Mouse (Mus musculus): ENCODE data around the gene Rwdd1.
A peak's percentile ranks its signal among the peaks of the same experiment; 100 is the strongest.
"Not testable (repeated sequence)": the region's sequence is repeated elsewhere in the genome, so short reads cannot be mapped to it uniquely, and the experiment has no call there.

Gene Rwdd1

GRCm38 (mm10) chr10:34019302-34020075 lies at the start of gene Rwdd1:
Gene Rwdd1 (minus strand): TSS chr10:34019624.
- peak; percentile 97 for DNase-seq (ENCODE audit: low read depth, low spot score)

- DNase-seq (ENCODE audit: low read depth, low spot score) = no peak
Observed at GRCm38 (mm10) chr10:34066591-34066990, 47.2 kb upstream of the Rwdd1 start.

GRCm38 (mm10) chr10:34053987-34054386 lies 34.6 kb upstream of the Rwdd1 start:
- DNase-seq (ENCODE audit: low read depth, low spot score) = no peak

GRCm38 (mm10) chr10:34044210-34044609 lies 24.8 kb upstream of the Rwdd1 start, which contains the start of gene Calhm4:
Gene Calhm4 (minus strand): TSS chr10:34044310.
- DNase-seq (ENCODE audit: low read depth, low spot score) = no peak

- no peak for DNase-seq (ENCODE audit: low read depth, low spot score)
Observed at GRCm38 (mm10) chr10:34037401-34037800, 18.0 kb upstream of the Rwdd1 start, which contains the start of gene Trappc3l. Gene Trappc3l (plus strand): TSS chr10:34037597.

DNA sequence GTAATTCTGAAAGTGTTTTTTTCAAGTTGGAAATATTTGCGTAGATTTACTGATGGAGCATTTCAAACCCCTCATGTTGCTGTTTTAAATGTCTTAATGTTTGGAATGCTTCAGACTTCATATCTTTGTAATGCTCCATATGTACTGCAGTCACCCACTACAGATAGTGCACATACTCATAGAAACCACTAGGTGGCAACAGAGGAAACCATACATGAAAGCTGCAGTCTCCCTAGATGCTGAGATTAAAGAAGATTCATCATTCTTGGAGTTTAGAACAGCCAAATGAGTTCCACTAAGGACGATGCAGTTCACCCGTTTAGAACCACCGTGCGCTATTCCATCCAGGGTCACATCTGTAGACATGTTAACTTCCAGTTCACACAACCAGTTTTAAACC lies 17.2 kb upstream of the Rwdd1 start:
- DNase-seq (ENCODE audit: low read depth, low spot score) = peak; percentile 60

- DNase-seq (ENCODE audit: low read depth, low spot score) = peak; percentile 81
Observed at GRCm38 (mm10) chr10:34033630-34034305, 14.3 kb upstream of the Rwdd1 start.

GRCm38 (mm10) chr10:34030322-34030721 lies 10.9 kb upstream of the Rwdd1 start:
- DNase-seq (ENCODE audit: low read depth, low spot score) = no peak

DNA sequence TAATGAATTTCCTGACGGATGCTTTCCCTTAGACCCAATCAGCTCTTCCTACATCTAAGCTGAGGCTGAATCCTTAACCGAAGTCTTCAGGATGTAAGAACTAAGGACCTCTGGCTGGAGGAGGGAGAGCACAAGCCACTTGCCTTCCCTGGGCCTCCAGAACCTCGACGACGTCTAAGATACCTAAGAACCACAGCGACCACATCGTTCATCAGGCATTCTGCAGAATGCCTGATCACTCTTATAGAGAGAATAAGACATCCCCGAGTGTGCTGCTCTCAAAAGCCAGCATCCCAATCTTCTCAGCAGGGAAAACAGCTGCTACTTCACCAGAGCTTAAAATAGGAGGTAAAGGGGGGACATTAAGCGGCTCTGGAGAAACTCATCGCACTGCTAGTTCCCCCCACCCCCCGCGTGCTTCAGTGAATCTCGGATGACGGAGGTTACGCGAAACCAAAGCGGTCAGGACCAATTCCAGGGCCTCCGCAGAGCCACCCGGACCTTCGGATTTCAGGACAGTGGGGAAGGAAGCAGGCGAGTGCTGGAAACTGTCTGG lies 600 bp downstream of the Rwdd1 start:
- peak; percentile 29 for DNase-seq (ENCODE audit: low read depth, low spot score)

DNA sequence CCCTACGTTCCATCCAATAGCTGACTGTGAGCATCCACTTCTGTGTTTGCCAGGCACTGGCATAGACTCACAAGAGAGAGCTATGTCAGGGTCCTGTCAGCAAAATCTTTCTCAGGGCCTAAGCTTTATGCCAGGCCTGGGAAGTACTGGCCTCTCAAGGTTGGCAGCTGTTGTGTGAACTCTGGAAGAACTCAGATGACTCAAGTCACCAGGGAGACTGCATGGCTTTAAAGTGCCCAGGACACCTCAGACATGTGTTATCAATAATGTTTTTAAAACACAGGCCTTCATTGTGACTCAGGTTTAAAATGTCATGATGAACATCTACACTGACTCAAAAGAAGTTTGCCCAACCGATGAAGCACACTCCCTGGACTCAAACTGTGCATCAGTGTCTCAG lies 6.2 kb downstream of the Rwdd1 start:
- DNase-seq (ENCODE audit: low read depth, low spot score) = no peak

GRCm38 (mm10) chr10:34012581-34012980 lies 6.8 kb downstream of the Rwdd1 start:
- DNase-seq (ENCODE audit: low read depth, low spot score) = no peak

DNA sequence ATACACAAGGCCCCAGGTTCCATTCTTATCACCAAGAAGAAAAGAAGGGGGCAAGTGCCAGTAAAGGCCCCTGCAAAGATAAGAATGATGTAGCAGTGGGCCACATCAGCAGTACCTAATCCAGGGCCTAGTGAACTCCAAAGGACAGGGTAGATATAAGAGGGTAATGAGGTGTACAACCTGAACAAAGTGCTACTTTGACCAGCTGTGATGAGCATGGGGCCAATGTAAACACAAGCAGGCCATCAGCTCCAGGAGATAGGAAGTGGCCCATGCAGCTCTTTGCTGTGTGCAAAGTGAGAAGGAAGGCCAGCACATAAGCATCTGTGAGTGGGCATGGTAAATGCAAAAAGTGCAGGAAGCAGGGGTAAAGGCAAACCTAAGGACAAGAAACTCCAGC lies 21.0 kb downstream of the Rwdd1 start:
- no peak for DNase-seq (ENCODE audit: low read depth, low spot score)

DNA sequence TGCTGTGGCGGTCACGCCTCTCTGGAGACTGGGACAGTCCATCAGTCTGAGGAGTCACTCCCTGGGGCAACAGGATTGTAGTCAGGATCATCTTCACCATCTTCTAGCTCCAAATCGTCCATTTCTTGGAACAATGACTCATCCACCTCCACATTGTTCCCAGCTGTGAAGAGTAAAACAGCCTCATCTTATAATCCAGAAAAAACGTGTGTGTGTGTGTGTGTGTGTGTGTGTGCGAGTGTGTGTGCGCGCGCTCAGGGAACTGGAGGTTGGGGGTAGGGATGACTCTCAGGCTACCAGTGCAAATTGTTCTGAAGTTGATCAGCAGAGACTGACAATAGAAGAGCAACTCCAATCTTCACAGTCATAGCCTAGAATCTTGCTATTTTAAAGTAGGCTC lies 22.7 kb downstream of the Rwdd1 start:
- DNase-seq (ENCODE audit: low read depth, low spot score) = not testable (repeated sequence)

GRCm38 (mm10) chr10:33986771-33987170 lies 32.7 kb downstream of the Rwdd1 start:
- DNase-seq (ENCODE audit: low read depth, low spot score) = peak; percentile 90

DNA sequence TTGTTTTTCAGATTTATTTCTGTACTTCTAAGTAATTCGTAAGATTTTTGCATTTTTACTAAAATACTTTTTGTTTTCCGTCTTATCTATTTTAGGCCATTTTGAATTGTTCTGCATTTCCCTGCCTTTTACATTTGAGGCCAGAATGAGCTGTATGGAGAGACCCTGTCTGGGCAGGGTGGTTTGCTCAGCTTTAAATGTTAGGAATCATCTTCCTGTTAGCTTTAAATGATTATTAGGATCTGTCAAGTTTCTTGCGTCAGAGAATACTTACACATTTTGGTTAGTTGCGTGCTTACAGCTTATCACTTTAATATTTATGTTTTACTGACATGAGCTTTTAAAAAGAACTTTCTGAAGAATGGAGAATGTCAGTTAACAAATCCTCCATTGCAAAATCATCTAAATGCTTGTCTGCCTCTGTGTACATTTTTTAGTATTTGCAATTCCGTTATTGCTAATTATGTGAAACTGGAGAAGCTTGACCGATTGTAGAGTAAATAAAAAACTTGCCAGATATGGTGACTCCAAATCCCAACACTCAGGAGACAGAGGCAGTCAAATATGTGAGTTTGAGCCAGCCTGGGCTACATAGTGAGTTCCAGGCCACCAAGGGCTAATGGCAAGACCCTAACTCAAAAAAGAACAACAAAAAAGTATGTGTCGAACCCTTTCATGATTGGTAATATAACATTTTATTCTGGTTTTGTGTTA lies 44.5 kb downstream of the Rwdd1 start:
- DNase-seq (ENCODE audit: low read depth, low spot score) = no peak

GRCm38 (mm10) chr10:33952509-33952908 lies 66.9 kb downstream of the Rwdd1 start:
- DNase-seq (ENCODE audit: low read depth, low spot score) = no peak

DNA sequence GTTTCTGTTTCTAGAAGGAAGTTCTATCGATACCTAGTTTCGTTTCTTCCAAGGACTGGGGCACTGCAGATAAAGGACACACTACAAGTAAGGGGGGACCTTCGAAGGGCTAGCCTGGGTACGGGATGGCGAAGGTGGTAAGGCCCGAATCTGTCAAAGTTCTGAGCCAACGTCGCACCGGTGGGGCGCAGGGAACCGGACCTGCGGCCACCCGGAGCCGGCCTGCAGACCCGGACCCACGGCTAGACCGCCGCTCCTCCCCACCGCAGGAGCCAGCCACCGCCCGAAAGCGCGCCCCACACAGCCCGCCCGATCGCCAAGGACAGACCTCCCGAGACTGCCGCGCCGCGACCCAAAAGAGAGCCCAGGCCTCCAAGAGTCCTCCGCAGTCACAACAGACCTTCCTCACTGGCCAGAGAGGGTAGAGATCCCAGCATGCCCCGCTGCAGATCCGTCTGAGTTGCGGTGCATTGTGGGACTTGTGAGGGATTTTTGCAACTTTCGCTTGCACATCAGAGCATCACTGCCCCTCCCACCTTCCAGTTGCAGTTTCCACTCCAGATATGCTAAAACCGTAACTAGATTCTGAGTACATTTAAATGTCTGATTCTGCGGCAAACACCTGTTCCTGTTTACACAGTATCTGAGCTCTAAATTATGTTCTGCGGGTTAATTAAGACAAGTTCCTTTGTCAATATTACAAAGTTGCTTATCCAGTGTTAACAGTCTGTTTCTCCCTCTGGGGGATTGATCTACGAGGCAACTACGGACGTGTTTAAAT lies 68.4 kb downstream of the Rwdd1 start, which contains the start of gene Zup1:
Gene Zup1, minus strand, starts transcription at position 467 of the 781 bp plus-strand sequence.
- peak; percentile 86 for DNase-seq (ENCODE audit: low read depth, low spot score)
